Mouse (Mus musculus) ES-Bruce4 (cell line): ENCODE results near the gene Satb1.

ENCODE experiments used
- CTCF ChIP-seq: IDR thresholded peaks from one replicate; pipeline ENCODE4 v1.8.1; 2011; ENCODE audit warnings: low read depth, low read length
- EP300 ChIP-seq: IDR thresholded peaks from 2 replicates; pipeline ENCODE4 v1.6.1; 2011; ENCODE audit warnings: low read depth, low read length; ENCODE audit not compliant: insufficient read depth
- POLR2A ChIP-seq: IDR thresholded peaks from one replicate; pipeline ENCODE4 v1.8.1; 2011; ENCODE audit warnings: low read length; ENCODE audit not compliant: insufficient read depth

DNA sequence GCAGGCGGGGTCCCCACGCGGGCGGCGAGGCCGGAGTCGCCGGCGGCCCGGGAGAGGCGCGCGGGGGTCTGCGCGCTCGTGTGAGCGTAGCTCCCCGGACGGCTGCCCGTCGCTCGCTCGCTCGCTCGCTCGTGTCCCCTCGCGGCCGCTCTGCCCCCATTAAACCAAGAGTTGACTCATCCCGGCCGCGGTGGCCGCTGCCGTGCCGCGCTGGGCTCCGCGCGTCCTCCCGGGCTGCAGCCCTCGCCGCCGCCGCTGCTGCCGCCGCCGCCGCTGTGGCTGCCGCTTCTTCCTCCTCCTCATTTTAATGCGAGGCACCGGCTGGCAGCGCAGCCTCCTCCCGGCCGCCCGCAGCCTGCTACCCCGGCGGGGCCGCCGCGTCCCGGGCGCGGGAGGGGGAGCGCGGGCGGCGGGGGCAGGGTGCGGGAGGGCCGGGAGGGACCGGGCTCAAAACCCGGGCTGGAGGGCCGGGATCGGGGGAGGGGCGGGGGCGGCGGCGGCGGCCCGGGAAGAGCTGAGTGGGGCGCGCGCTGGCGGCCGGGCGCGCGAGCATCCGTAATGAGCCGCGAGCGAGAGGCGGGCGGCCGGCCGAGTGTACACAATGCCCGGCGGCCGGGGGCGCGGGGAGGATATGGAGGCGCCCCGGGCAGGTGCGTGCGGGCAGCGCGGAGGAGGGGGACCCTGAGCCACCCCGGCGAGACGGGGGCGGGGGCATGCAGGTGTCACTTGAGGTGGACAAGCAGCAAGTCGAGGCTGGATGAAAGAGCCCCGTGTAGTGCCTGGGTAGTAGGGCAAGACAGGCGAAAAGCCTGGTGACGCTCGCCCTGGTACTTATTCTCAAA is 19.9 kb downstream of the Satb1 start:
- no peak for TF ChIP-seq CTCF
- no peak for TF ChIP-seq POLR2A
- TF ChIP-seq EP300 = no peak
